Mouse (Mus musculus) C2C12 (cell line): ENCODE data around the gene Ntf3.

Source experiments
- CEBPB ChIP-seq: IDR thresholded peaks from one replicate; pipeline ENCODE4 v1.6.1; 2011; ENCODE audit warnings: low read depth, mild to moderate bottlenecking, control low read depth, moderate library complexity
- CTCF ChIP-seq: IDR thresholded peaks from one replicate; pipeline ENCODE4 v1.5.1; 2011; ENCODE audit not compliant: control insufficient read depth, insufficient read depth, insufficient read length
- FOSL1 ChIP-seq: IDR thresholded peaks from one replicate; pipeline ENCODE4 v1.8.0; 2011; ENCODE audit warnings: mild to moderate bottlenecking, low read length; ENCODE audit not compliant: poor library complexity, insufficient read depth, severe bottlenecking
- MAX ChIP-seq: IDR thresholded peaks from one replicate; pipeline ENCODE4 v1.6.1; 2011; ENCODE audit warnings: mild to moderate bottlenecking, control low read depth
- MYOG ChIP-seq: IDR thresholded peaks from one replicate; pipeline ENCODE4 v1.6.1; 2011; ENCODE audit not compliant: control insufficient read depth, insufficient read length; ENCODE audit errors: extremely low read depth
- USF1 ChIP-seq: IDR thresholded peaks from one replicate; pipeline ENCODE4 v1.6.1; 2011; ENCODE audit warnings: low read depth, mild to moderate bottlenecking, control low read depth, moderate library complexity

GRCm38 (mm10) chr6:126201721-126202120 is 35.0 kb upstream of the Ntf3 start:
- TF ChIP-seq CTCF: no peak
- no peak for TF ChIP-seq USF1
- no peak for TF ChIP-seq MYOG
- no peak for TF ChIP-seq MAX
- TF ChIP-seq FOSL1: no peak
- no peak for TF ChIP-seq CEBPB
